In genomic region chr15:62282116-62282515, GRCm38 (mm10) we compare ENCODE assay signal across 13 mouse cellular contexts.
A peak's percentile ranks its signal among the peaks of the same experiment; 100 is the strongest.
DNase-seq lines count a peak whose midpoint lies in the region; ATAC-seq and TF ChIP-seq lines count a peak whose summit lies in the region.
"Had no signal": no experiment of that assay in that cellular context is flagged by ENCODE, and none has a peak within 500 bp of the region (broad histone marks: within the 10 kb centered on the region; RNA-seq: fewer than 3 reads in every experiment).

No protein-coding gene starts in this region.

- H3K27me3 ChIP-seq in lung, postnatal 0 days (replicated peaks; ENCODE audit: insufficient read depth, low read length) = no peaks in the 10 kb centered on the region
- no peaks in the 10 kb centered on the region for H3K27me3 ChIP-seq in hindbrain, embryonic 14.5 days (ENCODE audit: control insufficient read depth, insufficient read depth, low read length)
- H3K27me3 ChIP-seq: embryonic facial prominence, embryonic 13.5 days had no signal

- DNase-seq in heart, postnatal 4 days = peak; percentile 58
- no peak for DNase-seq in heart, postnatal 36 days
- DNase-seq in MN1 (ENCODE audit: low spot score) = peak; percentile 68
- DNase-seq in kidney, adult 9 months = peak; percentile 61
- peak; percentile 31 for DNase-seq in lung, postnatal 0 days (ENCODE audit: low spot score)
- no peak for DNase-seq in Muller cell, postnatal 12 days (ENCODE audit: inconsistent ontology term)
- no peak for DNase-seq in hindbrain, embryonic 14.5 days (ENCODE audit: low spot score)
- DNase-seq: cerebellum, adult 9-10 months; thymus, postnatal 14 days had no signal

- no peak for ATAC-seq in lung, postnatal 0 days
- ATAC-seq in hindbrain, embryonic 14.5 days (ENCODE audit: low FRiP score) = no peak
- ATAC-seq: CD4-positive, CD25-positive, alpha-beta regulatory T cell, adult 4 months; forebrain, embryonic 14.5 days had no signal

- H3K9ac ChIP-seq in lung, postnatal 0 days (replicated peaks; ENCODE audit: low read depth) = no peak overlapping the region
- no peak overlapping the region for H3K9ac ChIP-seq in hindbrain, embryonic 14.5 days
- H3K9ac ChIP-seq: embryonic facial prominence, embryonic 13.5 days had no signal

- no peak for TF ChIP-seq CTCF in lung, postnatal 0 days (IDR thresholded peaks at IDR 0.05)

- H3K36me3 ChIP-seq in lung, postnatal 0 days (ENCODE audit: insufficient read depth, low read length) = no peaks in the 10 kb centered on the region
- H3K36me3 ChIP-seq in hindbrain, embryonic 14.5 days (replicated peaks; ENCODE audit: control insufficient read depth, insufficient read depth) = no peaks in the 10 kb centered on the region
- H3K36me3 ChIP-seq: embryonic facial prominence, embryonic 13.5 days had no signal

- WGBS in lung, postnatal 0 days = 38% methylated on average over 1 of the region's 1 CpGs
- 80% methylated on average over 1 of the region's 1 CpGs for WGBS in hindbrain, embryonic 14.5 days

- intact Hi-C loops in heart, postnatal 36 days (cut with DNase I) = no loop called here

- H3K4me1 ChIP-seq in lung, postnatal 0 days (ENCODE audit: insufficient read depth, low read depth, low read length) = no peaks in the 10 kb centered on the region
- 0 out of 2 replicates have a peak, but pooled peaks cover 6% of the 10 kb centered on the region for H3K4me1 ChIP-seq in hindbrain, embryonic 14.5 days (replicated peaks; ENCODE audit: control insufficient read depth, insufficient read depth, low read length)

- no peak overlapping the region for H3K4me2 ChIP-seq in lung, postnatal 0 days (replicated peaks; ENCODE audit: low read depth, low read length)
- no peak overlapping the region for H3K4me2 ChIP-seq in hindbrain, embryonic 14.5 days (replicated peaks)
- H3K4me2 ChIP-seq: embryonic facial prominence, embryonic 13.5 days had no signal

- H3K27ac ChIP-seq in lung, postnatal 0 days (ENCODE audit: low read length) = no peak overlapping the region
- H3K27ac ChIP-seq in hindbrain, embryonic 14.5 days = no peak overlapping the region
- H3K27ac ChIP-seq: embryonic facial prominence, embryonic 13.5 days; macrophage had no signal

- H3K9me3 ChIP-seq in lung, postnatal 0 days (ENCODE audit: low read length) = no peaks in the 10 kb centered on the region
- H3K9me3 ChIP-seq in hindbrain, embryonic 14.5 days (ENCODE audit: control insufficient read depth, low read length) = no peaks in the 10 kb centered on the region
- H3K9me3 ChIP-seq: embryonic facial prominence, embryonic 13.5 days had no signal

- no peak overlapping the region for H3K4me3 ChIP-seq in lung, postnatal 0 days (ENCODE audit: low read depth, low read length)
- no peak overlapping the region for H3K4me3 ChIP-seq in hindbrain, embryonic 14.5 days (replicated peaks; ENCODE audit: low read length)
- H3K4me3 ChIP-seq: embryonic facial prominence, embryonic 13.5 days had no signal

- no peak for TF ChIP-seq EP300 in lung, postnatal 0 days (IDR thresholded peaks at IDR 0.05)

Comparison
In these comparisons a context has a peak if more than half of its experiments do, and no peak if none do; other contexts are left out.
1. DNase-seq: peak in heart, postnatal 4 days (single experiment), MN1 (single experiment), kidney, adult 9 months (single experiment) and lung, postnatal 0 days (single experiment); none in heart, postnatal 36 days (0 of 2), Muller cell, postnatal 12 days (single experiment) and hindbrain, embryonic 14.5 days (single experiment).